Mouse (Mus musculus) heart, embryonic 14.5 days (tissue): Measurements from ENCODE around the gene Tgoln1. TPM values are rescaled to one million over a fixed set of nuclear protein-coding genes. Genes with fewer than 3 reads are reported as not detected.

Source experiments
- ATAC-seq: fragments of 200-750 bp; cut with Nextera tagmentation; 2 replicates; pipeline ENCODE4 v1.8.0; 2017; ENCODE audit warnings: low read depth, moderate TSS enrichment; ENCODE audit not compliant: insufficient number of reproducible peaks, insufficient read depth, low FRiP score
- H3K27ac ChIP-seq, 2 experiments: fragments of 200-500 bp in 1 of 2; fragments of 300-500 bp in 1 of 2; sonication (generic) in 1 of 2; replicated peaks in 1 of 2; 2 replicates each; pipeline ENCODE4 v1.5.1; 2012 to 2014; ENCODE audit warnings: low read depth in 2 of 2, low read length in 2 of 2, control low read depth in 1 of 2, mild to moderate bottlenecking in 1 of 2, mixed read lengths in 1 of 2; ENCODE audit not compliant: control insufficient read depth in 1 of 2, insufficient read depth in 1 of 2
- H3K27me3 ChIP-seq: fragments of 300-500 bp; sonication (generic); 2 replicates; pipeline ENCODE4 v1.6.1; 2014; ENCODE audit warnings: mild to moderate bottlenecking, low read length, control low read depth; ENCODE audit not compliant: control insufficient read depth, insufficient read depth
- H3K36me3 ChIP-seq: fragments of 300-500 bp; sonication (generic); 2 replicates; pipeline ENCODE4 v1.6.1; 2014; ENCODE audit warnings: mild to moderate bottlenecking, control low read depth, low read length, mixed read lengths; ENCODE audit not compliant: control insufficient read depth, insufficient read depth
- H3K4me1 ChIP-seq, 2 experiments: fragments of 200-500 bp in 1 of 2; fragments of 300-500 bp in 1 of 2; sonication (generic) in 1 of 2; 2 replicates each; pipeline ENCODE4 v1.6.1; 2012 to 2014; ENCODE audit warnings: low read length in 2 of 2, control low read depth in 1 of 2, mixed read lengths in 1 of 2; ENCODE audit not compliant: control insufficient read depth in 2 of 2, insufficient read depth in 2 of 2
- H3K4me2 ChIP-seq: fragments of 300-500 bp; sonication (generic); 2 replicates; pipeline ENCODE4 v1.6.1; 2014; ENCODE audit warnings: mild to moderate bottlenecking, low read length
- H3K4me3 ChIP-seq, 2 experiments: fragments of 200-500 bp in 1 of 2; fragments of 300-500 bp in 1 of 2; sonication (generic) in 1 of 2; 2 replicates each; pipeline ENCODE4 v1.5.1; 2012 to 2014; ENCODE audit warnings: low read length in 2 of 2, mild to moderate bottlenecking in 2 of 2, control low read depth in 1 of 2, low read depth in 1 of 2, moderate library complexity in 1 of 2; ENCODE audit not compliant: control insufficient read depth in 1 of 2, insufficient read depth in 1 of 2
- H3K9ac ChIP-seq: fragments of 300-500 bp; sonication (generic); 2 replicates; pipeline ENCODE4 v1.6.1; 2014; ENCODE audit warnings: mild to moderate bottlenecking, low read length
- H3K9me3 ChIP-seq: fragments of 300-500 bp; sonication (generic); 2 replicates; pipeline ENCODE4 v1.6.1; 2016; ENCODE audit warnings: low read length, control low read depth; ENCODE audit not compliant: control insufficient read depth
- WGBS: fragments of 180-500 bp; shearing (Covaris S2); extraction: QIAGEN DNeasy Blood & Tissue Kit; methylation state at CpG from one replicate; pipeline ENCODE4 v1.1.7; 2014; 5-methylcytosine and 5-hydroxymethylcytosine counted together
- polyA plus RNA-seq: library from polyadenylated mRNA; unstranded; fragments of >200 nt; fragmentation: Nextera tagmentation; extraction: Ambion mirVana; gene quantifications from 2 replicates; pipeline ENCODE4 v1.2.1, GENCODE M21; 2014

The Tgoln1 gene
- polyA plus RNA-seq, 1 experiment from 2014 or later: 27.9 TPM

GRCm38 (mm10) chr6:72601732-72602131 is 15.1 kb downstream of the Tgoln1 start:
- Histone ChIP-seq H3K9me3 (no peaks in the 10 kb centered on the region), H3K27me3 (no peaks in the 10 kb centered on the region), H3K27ac (no peak overlapping the region), H3K9ac (no peak overlapping the region), H3K4me1 (peaks cover 11 to 19% of the 10 kb centered on the region in 2 experiments), H3K36me3 (peaks cover 42% of the 10 kb centered on the region), H3K4me2 (no peak overlapping the region), H3K4me3 (no peak overlapping the region)
- ATAC-seq: no peak
- WGBS: 43% methylated on average over 1 of the region's 1 CpGs

GRCm38 (mm10) chr6:72600771-72601170 is 16.0 kb downstream of the Tgoln1 start:
- H3K27me3 ChIP-seq: no peaks in the 10 kb centered on the region
- ATAC-seq: no peak

GRCm38 (mm10) chr6:72600216-72600615 is 16.6 kb downstream of the Tgoln1 start:
- H3K27ac ChIP-seq: no peak overlapping the region
- WGBS: 79% methylated on average over 6 of the region's 6 CpGs
- no peak for ATAC-seq
- peaks cover 11 to 19% of the 10 kb centered on the region in 2 experiments for H3K4me1 ChIP-seq
- H3K9ac ChIP-seq: no peak overlapping the region
- peaks cover 27% of the 10 kb centered on the region for H3K36me3 ChIP-seq
- no peak overlapping the region for H3K4me3 ChIP-seq
- no peaks in the 10 kb centered on the region for H3K27me3 ChIP-seq
- H3K4me2 ChIP-seq: no peak overlapping the region
- H3K9me3 ChIP-seq: no peaks in the 10 kb centered on the region

More at GRCm38 (mm10) chr6:72600771-72601170, 16.0 kb downstream of the Tgoln1 start:
- Histone ChIP-seq H3K9me3 (no peaks in the 10 kb centered on the region), H3K4me2 (no peak overlapping the region), H3K27ac (no peak overlapping the region), H3K4me3 (no peak overlapping the region), H3K4me1 (peaks cover 11 to 19% of the 10 kb centered on the region in 2 experiments), H3K9ac (no peak overlapping the region), H3K36me3 (peaks cover 33% of the 10 kb centered on the region)
- 87% methylated on average over 12 of the region's 12 CpGs for WGBS

GRCm38 (mm10) chr6:72598791-72599557 is 17.8 kb downstream of the Tgoln1 start:
- Histone ChIP-seq H3K36me3 (peaks cover 15% of the 10 kb centered on the region), H3K27ac (peak overlapping the region; percentile 95), H3K4me3 (peak overlapping the region; percentile 49 to 92), H3K4me2 (peak overlapping the region; percentile 78), H3K9ac (peak overlapping the region; percentile 87), H3K27me3 (no peaks in the 10 kb centered on the region), H3K4me1 (peaks cover 11 to 19% of the 10 kb centered on the region in 2 experiments), H3K9me3 (no peaks in the 10 kb centered on the region)
- 0 out of 2 replicates have a peak, but pooled peaks have one; percentile 40 for ATAC-seq
- WGBS: 37% methylated on average over 12 of the region's 12 CpGs

- Histone ChIP-seq H3K27me3 (no peaks in the 10 kb centered on the region), H3K36me3 (peaks cover 7% of the 10 kb centered on the region), H3K4me3 (peak within 1 kb of the TSS; percentile 49 to 92), H3K4me1 (peaks cover 11 to 19% of the 10 kb centered on the region in 2 experiments), H3K9ac (peak within 1 kb of the TSS; percentile 87), H3K27ac (peak within 1 kb of the TSS; percentile 95), H3K9me3 (no peaks in the 10 kb centered on the region), H3K4me2 (peak within 1 kb of the TSS; percentile 78)
- ATAC-seq: peak; percentile 87
- WGBS: under 1% methylated on average over 38 of the region's 38 CpGs
Measured at GRCm38 (mm10) chr6:72597956-72598753, 18.6 kb downstream of the Tgoln1 start, which contains the start of the genes Elmod3 and Retsat. Elmod3 (minus strand) TSS chr6:72598413. Retsat (plus strand) TSS chr6:72598475.

GRCm38 (mm10) chr6:72597083-72597874 is 19.5 kb downstream of the Tgoln1 start:
- peaks cover under 1% of the 10 kb centered on the region; the same call in 1 of the 2 replicates for H3K36me3 ChIP-seq
- no peaks in the 10 kb centered on the region for H3K27me3 ChIP-seq
- 42% methylated on average over 13 of the region's 13 CpGs for WGBS
- peaks cover 11 to 19% of the 10 kb centered on the region in 2 experiments for H3K4me1 ChIP-seq
- H3K9ac ChIP-seq: peak overlapping the region; percentile 87
- no peak for ATAC-seq
- H3K4me3 ChIP-seq: peak overlapping the region; percentile 49 to 92; a peak in 3 of 4 replicates
- no peaks in the 10 kb centered on the region for H3K9me3 ChIP-seq
- H3K4me2 ChIP-seq: peak overlapping the region; percentile 78
- H3K27ac ChIP-seq: no peak overlapping the region

- WGBS: 41% methylated on average over 5 of the region's 5 CpGs
- Histone ChIP-seq H3K27ac (no peak overlapping the region), H3K4me1 (peaks cover 7 to 12% of the 10 kb centered on the region in 2 experiments), H3K4me2 (no peak overlapping the region), H3K9me3 (no peaks in the 10 kb centered on the region), H3K36me3 (no peaks in the 10 kb centered on the region; the same call in 1 of the 2 replicates), H3K9ac (no peak overlapping the region), H3K4me3 (no peak overlapping the region), H3K27me3 (no peaks in the 10 kb centered on the region)
- ATAC-seq: no peak
Measured at GRCm38 (mm10) chr6:72593914-72594313, 22.9 kb downstream of the Tgoln1 start.
